Mouse (Mus musculus) layer of hippocampus, adult 2 months (tissue): ENCODE measurements around the gene Plaur. TPM values are rescaled to one million over a fixed set of nuclear protein-coding genes. Genes with fewer than 3 reads are reported as not detected.

ENCODE experiments used
- DNase-seq, 2 experiments: peaks; one replicate each; pipeline ENCODE4 v3.0.0; 2022; ENCODE audit warnings: low spot score in 2 of 2
- H3K27ac ChIP-seq: fragments of 200-600 bp; 2 replicates; pipeline ENCODE4 v1.8.1; 2022
- H3K4me3 ChIP-seq: fragments of 200-600 bp; 2 replicates; pipeline ENCODE4 v1.8.1; 2022; ENCODE audit warnings: mild to moderate bottlenecking
- CTCF ChIP-seq: fragments of 200-600 bp; conservative IDR thresholded peaks from 2 replicates; pipeline ENCODE4 v1.8.1; 2022; ENCODE audit warnings: antibody characterized with exemption, mild to moderate bottlenecking, moderate library complexity
- total RNA-seq, 2 experiments: library from RNA; stranded (reverse); gene quantifications; 2 replicates each; pipeline ENCODE4 v1.2.3; 2021

Plaur gene
- total RNA-seq, 2 experiments from 2014 or later: 0.23 to 0.32 TPM

GRCm38 (mm10) chr7:24451855-24452311 lies 10.4 kb upstream of the Plaur start, which contains the start of gene Irgc1:
Gene Irgc1 (minus strand): TSS chr7:24452297.
- no peak within 1 kb of the TSS for H3K27ac ChIP-seq
- DNase-seq: no peak
- TF ChIP-seq CTCF: no peak
- H3K4me3 ChIP-seq: no peak within 1 kb of the TSS

DNA sequence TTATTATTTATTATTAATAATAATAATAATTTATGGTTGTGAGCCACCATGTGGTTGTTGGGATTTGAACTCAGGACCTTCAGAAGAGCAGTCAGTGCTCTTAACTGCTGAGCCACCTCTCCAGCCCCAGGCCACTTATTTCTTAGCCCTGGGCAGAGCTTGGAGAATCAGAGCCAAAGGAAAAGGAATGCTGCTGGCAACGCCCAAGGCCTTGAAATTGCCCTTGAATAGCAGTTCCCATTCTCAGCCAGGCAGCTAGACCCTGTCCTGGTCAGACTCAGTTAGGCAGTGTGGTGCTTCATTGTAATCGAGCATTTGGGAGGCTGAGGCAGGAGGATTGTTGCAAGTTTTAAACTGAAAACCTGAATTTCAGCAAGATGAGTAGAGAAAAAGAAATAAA lies 8.1 kb upstream of the Plaur start:
- no peak for DNase-seq
- Histone ChIP-seq H3K4me3 (no peak overlapping the region), H3K27ac (no peak overlapping the region)
- TF ChIP-seq CTCF: no peak

GRCm38 (mm10) chr7:24455726-24456125 lies 6.6 kb upstream of the Plaur start:
- DNase-seq: no peak
- no peak overlapping the region for H3K4me3 ChIP-seq
- TF ChIP-seq CTCF: no peak
- no peak overlapping the region for H3K27ac ChIP-seq

GRCm38 (mm10) chr7:24457726-24458370 lies 4.4 kb upstream of the Plaur start:
- Histone ChIP-seq H3K27ac (no peak overlapping the region), H3K4me3 (no peak overlapping the region)
- DNase-seq: no peak
- TF ChIP-seq CTCF: no peak

DNA sequence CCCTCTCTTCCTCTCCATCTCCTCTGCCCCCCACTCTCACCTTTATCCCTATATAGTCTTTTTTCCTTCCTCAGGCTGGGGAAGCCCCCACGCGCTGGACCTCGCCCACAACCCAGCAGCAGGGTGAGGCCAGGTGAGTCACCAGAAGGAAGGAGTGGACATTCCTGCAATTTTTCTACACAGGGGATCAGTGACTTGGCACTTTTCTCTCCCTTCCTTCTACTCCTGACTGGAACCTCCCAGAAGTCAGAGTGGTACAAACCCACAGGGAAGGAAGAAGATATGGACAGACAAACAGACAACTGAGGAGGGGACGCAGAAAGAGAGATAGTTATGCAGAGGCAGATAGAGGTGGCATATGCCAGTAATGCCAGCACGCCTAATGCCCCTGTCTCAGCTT lies 2.8 kb upstream of the Plaur start:
- no peak for TF ChIP-seq CTCF
- DNase-seq: no peak
- Histone ChIP-seq H3K4me3 (no peak overlapping the region), H3K27ac (no peak overlapping the region)

GRCm38 (mm10) chr7:24459843-24460242 lies 2.4 kb upstream of the Plaur start:
- no peak for TF ChIP-seq CTCF
- Histone ChIP-seq H3K27ac (no peak overlapping the region), H3K4me3 (no peak overlapping the region)
- DNase-seq: no peak

DNA sequence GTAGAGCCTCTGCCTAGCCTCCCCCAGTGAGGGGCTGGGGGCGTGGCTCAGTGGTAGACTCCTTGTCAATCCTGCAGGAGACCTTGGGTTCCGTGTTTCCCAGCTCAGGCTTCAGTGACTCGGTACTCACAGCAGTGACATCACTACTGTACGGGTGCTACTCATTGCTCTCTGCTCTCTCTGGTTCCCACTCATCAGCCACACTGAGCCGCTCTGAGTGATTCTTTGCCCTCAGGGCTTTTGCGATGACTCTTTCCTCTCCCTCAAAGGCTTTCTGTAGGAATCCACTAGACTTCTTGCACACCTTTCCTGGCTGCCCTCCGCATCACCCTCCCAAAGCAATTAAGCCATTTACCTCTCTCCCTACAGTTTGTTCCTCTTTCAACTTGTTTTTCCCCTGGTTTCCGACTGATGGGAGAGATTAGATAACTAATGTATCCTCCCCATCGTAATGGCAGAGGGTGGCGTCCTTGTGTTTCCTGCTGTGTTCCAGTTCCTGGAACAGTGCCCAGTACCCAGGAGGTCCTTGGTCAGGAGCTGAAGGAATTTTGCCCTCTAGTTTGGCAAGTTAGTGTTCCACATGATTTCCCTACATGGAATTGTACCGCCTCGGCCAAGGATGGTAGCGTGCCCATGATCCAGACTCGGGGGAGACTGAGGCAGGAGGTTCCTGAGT lies 770 bp upstream of the Plaur start:
- no peak for TF ChIP-seq CTCF
- no peak overlapping the region for H3K4me3 ChIP-seq
- no peak overlapping the region for H3K27ac ChIP-seq
- no peak for DNase-seq

DNA sequence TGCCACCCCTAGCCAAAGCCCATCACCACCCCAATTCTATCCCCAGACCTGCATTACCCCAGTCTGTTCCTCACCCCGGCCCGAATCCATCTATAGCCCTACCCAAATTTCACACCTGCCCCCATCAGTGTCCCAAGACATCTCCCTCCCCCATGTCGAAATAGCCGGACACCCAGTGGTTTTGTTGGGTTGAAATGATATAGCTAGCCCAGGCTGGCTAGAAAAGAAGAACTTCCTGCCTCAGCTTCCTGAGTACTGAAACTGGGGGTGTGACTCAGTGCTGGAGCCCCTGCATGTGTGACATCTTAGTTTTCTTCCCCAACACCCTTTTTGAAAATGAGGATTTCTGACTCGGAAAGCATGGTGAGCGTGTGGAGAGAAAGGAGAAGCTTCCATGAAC lies 4.6 kb downstream of the Plaur start:
- H3K27ac ChIP-seq: no peak overlapping the region
- no peak overlapping the region for H3K4me3 ChIP-seq
- no peak for DNase-seq
- TF ChIP-seq CTCF: no peak

DNA sequence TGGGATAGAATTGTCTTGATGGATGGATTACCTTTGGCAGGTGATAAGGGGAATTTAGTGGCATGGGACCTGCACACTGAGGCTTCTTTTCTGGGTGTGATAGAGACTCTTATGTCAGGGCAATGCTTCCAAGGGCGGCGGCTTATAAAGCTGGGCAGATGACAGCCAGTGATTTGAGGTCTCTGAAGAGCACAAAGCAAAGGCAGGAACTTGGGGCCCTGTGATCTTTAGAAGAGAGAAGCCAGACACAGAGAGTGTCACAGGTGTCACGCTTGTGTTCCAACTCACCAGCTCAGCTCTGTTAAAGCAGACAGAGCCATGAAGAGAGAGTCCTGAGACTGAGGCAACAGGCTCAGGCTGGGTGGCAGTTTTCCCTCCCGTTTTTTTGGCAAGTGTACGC lies 5.6 kb downstream of the Plaur start:
- Histone ChIP-seq H3K4me3 (no peak overlapping the region), H3K27ac (no peak overlapping the region)
- DNase-seq: no peak
- TF ChIP-seq CTCF: no peak

- Histone ChIP-seq H3K27ac (no peak overlapping the region), H3K4me3 (no peak overlapping the region)
- TF ChIP-seq CTCF: peak; percentile 73
- DNase-seq: no peak
Measured at GRCm38 (mm10) chr7:24469126-24469525, 6.8 kb downstream of the Plaur start.

GRCm38 (mm10) chr7:24470356-24470755 lies 8.1 kb downstream of the Plaur start:
- no peak overlapping the region for H3K27ac ChIP-seq
- TF ChIP-seq CTCF: no peak
- H3K4me3 ChIP-seq: no peak overlapping the region
- DNase-seq: no peak

GRCm38 (mm10) chr7:24472442-24472841 lies 10.2 kb downstream of the Plaur start:
- H3K27ac ChIP-seq: no peak overlapping the region
- no peak for DNase-seq
- H3K4me3 ChIP-seq: no peak overlapping the region
- no peak for TF ChIP-seq CTCF

DNA sequence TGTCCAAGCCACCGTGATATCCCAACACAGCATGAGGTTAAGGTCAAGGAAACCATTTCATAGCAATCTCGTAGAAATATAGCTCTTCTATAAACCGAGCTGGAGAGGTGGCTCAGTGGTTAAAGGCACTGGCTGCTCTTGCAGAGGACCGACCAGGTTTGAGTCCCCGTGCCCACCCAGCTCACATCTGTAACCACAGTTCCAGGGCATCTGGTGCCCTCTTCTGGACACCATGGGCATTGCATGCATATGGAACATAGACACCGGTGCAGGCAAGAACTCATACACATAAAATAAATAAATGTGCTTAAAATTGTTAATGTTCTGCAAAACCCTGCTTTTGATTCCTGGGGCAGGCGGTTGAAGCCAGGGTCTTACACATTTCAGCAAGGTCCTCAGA lies 10.7 kb downstream of the Plaur start:
- no peak overlapping the region for H3K27ac ChIP-seq
- no peak overlapping the region for H3K4me3 ChIP-seq
- no peak for DNase-seq
- TF ChIP-seq CTCF: peak; percentile 80
